Mouse (Mus musculus): ENCODE results near the gene Ampd2. TPM values are rescaled to one million over a fixed set of nuclear protein-coding genes. Genes with fewer than 3 reads are reported as not detected.

The Ampd2 gene
- total RNA-seq, 4 experiments from 2014 or later, result 3.1 to 4.4 (median 3.6) TPM

GRCm38 (mm10) chr3:108094976-108095760, 8.7 kb upstream of the Ampd2 start:
- no peak for DNase-seq (ENCODE audit: low spot score in 2 of 2)

GRCm38 (mm10) chr3:108094146-108094545, 7.7 kb upstream of the Ampd2 start:
- no peak for DNase-seq (ENCODE audit: low spot score in 2 of 2)

GRCm38 (mm10) chr3:108093306-108093705, 6.9 kb upstream of the Ampd2 start:
- DNase-seq (ENCODE audit: low spot score in 2 of 2), result no peak

- no peak for DNase-seq (ENCODE audit: low spot score in 2 of 2)
Observed at GRCm38 (mm10) chr3:108092536-108093115, 6.2 kb upstream of the Ampd2 start, which contains the start of gene Gnat2. Gnat2 (plus strand) TSS chr3:108092789.

GRCm38 (mm10) chr3:108092030-108092429, 5.6 kb upstream of the Ampd2 start:
- DNase-seq (ENCODE audit: low spot score in 2 of 2), result no peak

- no peak for DNase-seq (ENCODE audit: low spot score in 2 of 2)
Observed at GRCm38 (mm10) chr3:108090561-108090960, 4.1 kb upstream of the Ampd2 start.

- no peak for DNase-seq (ENCODE audit: low spot score in 2 of 2)
Observed at GRCm38 (mm10) chr3:108089916-108090315, 3.5 kb upstream of the Ampd2 start.

- DNase-seq (ENCODE audit: low spot score in 2 of 2), result no peak
Observed at GRCm38 (mm10) chr3:108088842-108089380, 2.5 kb upstream of the Ampd2 start.

GRCm38 (mm10) chr3:108087329-108087728, 878 bp upstream of the Ampd2 start:
- no peak for DNase-seq (ENCODE audit: low spot score in 2 of 2)

GRCm38 (mm10) chr3:108085721-108086469, 556 bp downstream of the Ampd2 start:
- DNase-seq (ENCODE audit: low spot score in 2 of 2), result peak; percentile 79 to 80

GRCm38 (mm10) chr3:108085281-108085720, 1.1 kb downstream of the Ampd2 start:
- DNase-seq (ENCODE audit: low spot score in 2 of 2), result peak; percentile 89 to 92

GRCm38 (mm10) chr3:108084767-108085270, 1.6 kb downstream of the Ampd2 start:
- no peak for DNase-seq (ENCODE audit: low spot score in 2 of 2)

GRCm38 (mm10) chr3:108083904-108084407, 2.5 kb downstream of the Ampd2 start:
- no peak for DNase-seq (ENCODE audit: low spot score in 2 of 2)

GRCm38 (mm10) chr3:108083161-108083560, 3.3 kb downstream of the Ampd2 start:
- DNase-seq (ENCODE audit: low spot score in 2 of 2), result no peak

- no peak for DNase-seq (ENCODE audit: low spot score in 2 of 2)
Observed at GRCm38 (mm10) chr3:108082251-108082875, 4.1 kb downstream of the Ampd2 start.

- DNase-seq (ENCODE audit: low spot score in 2 of 2), result no peak
Observed at GRCm38 (mm10) chr3:108081681-108082080, 4.8 kb downstream of the Ampd2 start.

- DNase-seq (ENCODE audit: low spot score in 2 of 2), result no peak
Observed at GRCm38 (mm10) chr3:108076836-108077235, 9.6 kb downstream of the Ampd2 start.

- no peak for DNase-seq (ENCODE audit: low spot score in 2 of 2)
Observed at GRCm38 (mm10) chr3:108072983-108073569, 13.4 kb downstream of the Ampd2 start.

- peak; percentile 54 to 68 for DNase-seq (ENCODE audit: low spot score in 2 of 2)
Observed at GRCm38 (mm10) chr3:108070295-108071293, 15.9 kb downstream of the Ampd2 start.
